Mouse (Mus musculus) MEL (cell line): ENCODE measurements at regions not wholly inside any gene's neighbourhood (a gene's known extent, or its start where the extent isn't known, plus 50 kb on each side); places are given as distances from the start of the nearest gene placed in this dataset.

ENCODE experiments used
- DNase-seq: peaks from one replicate; pipeline ENCODE4 v3.0.0; 2011; ENCODE audit warnings: low read depth, low spot score
- H3K27ac ChIP-seq: 2 replicates; pipeline ENCODE4 v1.5.1; 2012; ENCODE audit warnings: low read depth, mild to moderate bottlenecking, control low read depth, low read length, moderate library complexity; ENCODE audit not compliant: control insufficient read depth
- H3K27me3 ChIP-seq, 2 experiments: fragments of 150-350 bp in 1 of 2; sonication (generic) in 1 of 2; 2 replicates each; pipeline ENCODE4 v1.6.1; 2012; ENCODE audit warnings: low read length in 2 of 2, mild to moderate bottlenecking in 2 of 2, improper control_type of control experiment in 1 of 2, moderate library complexity in 1 of 2; ENCODE audit not compliant: insufficient read depth in 2 of 2, control insufficient read depth in 1 of 2
- H3K36me3 ChIP-seq, 2 experiments: 2 replicates each; pipeline ENCODE4 v1.6.1; 2012 to 2014; ENCODE audit warnings: low read length in 2 of 2, improper control_type of control experiment in 1 of 2, inconsistent platforms in 1 of 2, mild to moderate bottlenecking in 1 of 2; ENCODE audit not compliant: insufficient read depth in 2 of 2, control insufficient read depth in 1 of 2
- H3K4me1 ChIP-seq, 2 experiments: fragments of 150-350 bp in 1 of 2; sonication (generic) in 1 of 2; 2 replicates each; pipeline ENCODE4 v1.6.1; 2012; ENCODE audit warnings: low read length in 2 of 2, improper control_type of control experiment in 1 of 2, mild to moderate bottlenecking in 1 of 2; ENCODE audit not compliant: insufficient read depth in 2 of 2, control insufficient read depth in 1 of 2
- H3K4me3 ChIP-seq, 2 experiments: fragments of 150-350 bp in 1 of 2; sonication (generic) in 1 of 2; 2 replicates each; pipeline ENCODE4 v1.5.1; 2012; ENCODE audit warnings: low read depth in 2 of 2, low read length in 2 of 2, mild to moderate bottlenecking in 2 of 2, moderate library complexity in 2 of 2, control low read depth in 1 of 2, improper control_type of control experiment in 1 of 2; ENCODE audit not compliant: control insufficient read depth in 1 of 2, insufficient read depth in 1 of 2
- H3K79me2 ChIP-seq: 2 replicates; pipeline ENCODE4 v1.6.1; 2012; ENCODE audit warnings: mild to moderate bottlenecking, low read length, moderate library complexity; ENCODE audit not compliant: control insufficient read depth, poor library complexity, insufficient read depth
- H3K9ac ChIP-seq: 2 replicates; pipeline ENCODE4 v1.6.1; 2012; ENCODE audit warnings: low read depth, mild to moderate bottlenecking, control low read depth, low read length, moderate library complexity; ENCODE audit not compliant: control insufficient read depth, poor library complexity, severe bottlenecking
- H3K9me3 ChIP-seq: fragments of 150-350 bp; sonication (generic); replicated peaks from 2 replicates; pipeline ENCODE4 v1.6.1; 2012; ENCODE audit warnings: mild to moderate bottlenecking, low read length, improper control_type of control experiment, moderate library complexity; ENCODE audit not compliant: insufficient read depth
- BHLHE40 ChIP-seq: IDR thresholded peaks from 2 replicates; pipeline ENCODE4 v1.6.1; 2012; ENCODE audit warnings: low read depth, mild to moderate bottlenecking, inconsistent platforms, low read length, improper control_type of control experiment, borderline replicate concordance
- CHD2 ChIP-seq: IDR thresholded peaks from 2 replicates; pipeline ENCODE4 v1.6.1; 2011; ENCODE audit warnings: low read length, improper control_type of control experiment
- CTCF ChIP-seq, 3 experiments: IDR thresholded peaks in 2 of 3; conservative IDR thresholded peaks in 1 of 3; 2 replicates each; pipeline ENCODE4 v1.5.1; 2011 to 2012; ENCODE audit warnings: low read length in 3 of 3, low read depth in 2 of 3, mild to moderate bottlenecking in 2 of 3, improper control_type of control experiment in 1 of 3, inconsistent platforms in 1 of 3, mixed read lengths in 1 of 3, moderate library complexity in 1 of 3; ENCODE audit not compliant: control insufficient read depth in 1 of 3, insufficient read depth in 1 of 3, poor library complexity in 1 of 3, severe bottlenecking in 1 of 3
- ELF1 ChIP-seq: IDR thresholded peaks from 2 replicates; pipeline ENCODE4 v1.6.1; 2014; ENCODE audit warnings: low read depth, mild to moderate bottlenecking, inconsistent platforms, low read length, improper control_type of control experiment, moderate library complexity
- EP300 ChIP-seq, 2 experiments: IDR thresholded peaks; 2 replicates each; pipeline ENCODE4 v1.6.1; 2011; ENCODE audit warnings: improper control_type of control experiment in 2 of 2, low read length in 2 of 2, low read depth in 1 of 2, mild to moderate bottlenecking in 1 of 2
- ETS1 ChIP-seq: IDR thresholded peaks from 2 replicates; pipeline ENCODE4 v1.6.1; 2012; ENCODE audit warnings: low read depth, mild to moderate bottlenecking, inconsistent platforms, low read length, improper control_type of control experiment, moderate library complexity
- GABPA ChIP-seq: IDR thresholded peaks from 2 replicates; pipeline ENCODE4 v1.6.1; 2012; ENCODE audit warnings: low read depth, mild to moderate bottlenecking, inconsistent platforms, low read length, improper control_type of control experiment, moderate library complexity
- GATA1 ChIP-seq: IDR thresholded peaks from 2 replicates; pipeline ENCODE4 v1.6.1; 2011; ENCODE audit warnings: low read depth, low read length, improper control_type of control experiment
- HCFC1 ChIP-seq: IDR thresholded peaks from 2 replicates; pipeline ENCODE4 v1.6.1; 2012; ENCODE audit warnings: low read depth, mild to moderate bottlenecking, inconsistent platforms, low read length, improper control_type of control experiment, moderate library complexity
- MAFK ChIP-seq: IDR thresholded peaks from 2 replicates; pipeline ENCODE4 v1.6.1; 2011; ENCODE audit warnings: low read depth, mild to moderate bottlenecking, low read length, improper control_type of control experiment, borderline replicate concordance
- MAX ChIP-seq: IDR thresholded peaks from 2 replicates; pipeline ENCODE4 v1.6.1; 2011; ENCODE audit warnings: low read length, improper control_type of control experiment
- MYB ChIP-seq: IDR thresholded peaks from 2 replicates; pipeline ENCODE4 v1.6.1; 2011; ENCODE audit warnings: mild to moderate bottlenecking, low read depth, low read length, improper control_type of control experiment
- POLR2A ChIP-seq, 2 experiments: IDR thresholded peaks; 2 replicates each; pipeline ENCODE4 v1.6.1; 2011 to 2012; ENCODE audit warnings: low read length in 2 of 2, mild to moderate bottlenecking in 2 of 2, control low read depth in 1 of 2, improper control_type of control experiment in 1 of 2, low read depth in 1 of 2, moderate library complexity in 1 of 2; ENCODE audit not compliant: control insufficient read depth in 1 of 2, insufficient read depth in 1 of 2, poor library complexity in 1 of 2
- POLR2AphosphoS2 ChIP-seq: IDR thresholded peaks from 2 replicates; pipeline ENCODE4 v1.6.1; 2011; ENCODE audit warnings: low read length, improper control_type of control experiment
- POLR2AphosphoS5 ChIP-seq: IDR thresholded peaks from 2 replicates; pipeline ENCODE4 v1.6.1; 2012; ENCODE audit warnings: low read depth, borderline replicate concordance, mild to moderate bottlenecking, inconsistent platforms, low read length, moderate library complexity, mixed read lengths
- RCOR1 ChIP-seq: IDR thresholded peaks from 2 replicates; pipeline ENCODE4 v1.6.1; 2012; ENCODE audit warnings: low read depth, mild to moderate bottlenecking, inconsistent platforms, low read length, improper control_type of control experiment
- SIN3A ChIP-seq: IDR thresholded peaks from 2 replicates; pipeline ENCODE4 v1.6.1; 2012; ENCODE audit warnings: low read length, improper control_type of control experiment, inconsistent platforms
- TCF12 ChIP-seq: IDR thresholded peaks from 2 replicates; pipeline ENCODE4 v1.6.1; 2014; ENCODE audit warnings: low read depth, mild to moderate bottlenecking, inconsistent platforms, low read length, improper control_type of control experiment, moderate library complexity
- ZKSCAN1 ChIP-seq: IDR thresholded peaks from 2 replicates; pipeline ENCODE4 v1.6.1; 2012; ENCODE audit warnings: low read depth, mild to moderate bottlenecking, inconsistent platforms, low read length, improper control_type of control experiment, moderate library complexity
- ZMIZ1 ChIP-seq: IDR thresholded peaks from 2 replicates; pipeline ENCODE4 v1.6.1; 2012; ENCODE audit warnings: low read depth, mild to moderate bottlenecking, inconsistent platforms, low read length, improper control_type of control experiment, moderate library complexity
- ZNF384 ChIP-seq: IDR thresholded peaks from 2 replicates; pipeline ENCODE4 v1.6.1; 2012; ENCODE audit warnings: low read depth, mild to moderate bottlenecking, inconsistent platforms, low read length, improper control_type of control experiment

GRCm38 (mm10) chr1:77258730-77259310 lies 256.1 kb downstream of the Epha4 start:
- Histone ChIP-seq H3K9ac (no peak overlapping the region), H3K79me2 (no peaks in the 10 kb centered on the region), H3K36me3 (no peaks in the 10 kb centered on the region), H3K4me1 (no peaks in the 10 kb centered on the region), H3K27ac (no peak overlapping the region), H3K4me3 (no peak overlapping the region), H3K27me3 (no peaks in the 10 kb centered on the region), H3K9me3 (no peaks in the 10 kb centered on the region)
- TF ChIP-seq MAX = no peak
- no peak for TF ChIP-seq GATA1
- TF ChIP-seq POLR2AphosphoS2 = no peak
- TF ChIP-seq ELF1 = no peak
- DNase-seq = no peak

GRCm38 (mm10) chr1:77259789-77260188 lies 255.1 kb downstream of the Epha4 start:
- TF ChIP-seq ZMIZ1 = no peak
- no peak for TF ChIP-seq RCOR1
- no peak for TF ChIP-seq BHLHE40
- no peak for TF ChIP-seq SIN3A
- no peak for TF ChIP-seq TCF12
- TF ChIP-seq CHD2 = no peak
- Histone ChIP-seq H3K27me3 (no peaks in the 10 kb centered on the region), H3K4me1 (no peaks in the 10 kb centered on the region), H3K79me2 (no peaks in the 10 kb centered on the region), H3K9ac (no peak overlapping the region), H3K36me3 (no peaks in the 10 kb centered on the region), H3K9me3 (no peaks in the 10 kb centered on the region), H3K4me3 (no peak overlapping the region), H3K27ac (no peak overlapping the region)
- no peak for DNase-seq

GRCm38 (mm10) chr1:77261678-77262077 lies 253.2 kb downstream of the Epha4 start:
- no peaks in the 10 kb centered on the region for H3K79me2 ChIP-seq
- no peaks in the 10 kb centered on the region for H3K27me3 ChIP-seq
- no peaks in the 10 kb centered on the region for H3K9me3 ChIP-seq
- H3K4me1 ChIP-seq = no peaks in the 10 kb centered on the region
- no peak overlapping the region for H3K27ac ChIP-seq
- no peak overlapping the region for H3K9ac ChIP-seq
- H3K4me3 ChIP-seq = no peak overlapping the region
- TF ChIP-seq ZNF384 = no peak
- no peak for TF ChIP-seq GABPA
- TF ChIP-seq HCFC1 = no peak
- no peak for TF ChIP-seq GATA1
- TF ChIP-seq POLR2A (IDR thresholded peaks at IDR 0.05; ENCODE audit: control insufficient read depth in 1 of 2, insufficient read depth in 1 of 2, low read depth in 1 of 2, low read length in 2 of 2, poor library complexity in 1 of 2) = no peak
- no peak for TF ChIP-seq ELF1
- TF ChIP-seq ETS1 = no peak
- TF ChIP-seq POLR2AphosphoS2 = no peak
- no peak for TF ChIP-seq MAFK
- no peak for TF ChIP-seq EP300 (IDR thresholded peaks at IDR 0.05; ENCODE audit: low read depth in 1 of 2, low read length in 2 of 2)
- no peak for TF ChIP-seq CTCF (IDR thresholded peaks at IDR 0.05 in 2 of 3, conservative IDR thresholded peaks at IDR 0.05 in 1 of 3; ENCODE audit: control insufficient read depth in 1 of 3, insufficient read depth in 1 of 3, low read depth in 2 of 3, low read length in 3 of 3, poor library complexity in 1 of 3, severe bottlenecking in 1 of 3)
- TF ChIP-seq RCOR1 = no peak
- no peak for TF ChIP-seq POLR2AphosphoS5
- no peak for TF ChIP-seq MAX
- no peak for TF ChIP-seq MYB
- no peak for TF ChIP-seq ZMIZ1
- no peak for TF ChIP-seq ZKSCAN1
- no peak for TF ChIP-seq TCF12
- no peaks in the 10 kb centered on the region for H3K36me3 ChIP-seq
- no peak for DNase-seq
